Mouse (Mus musculus): ENCODE data around the gene Farsb.
A peak's percentile ranks its signal among the peaks of the same experiment; 100 is the strongest.
"Not testable (repeated sequence)": the region's sequence is repeated elsewhere in the genome, so short reads cannot be mapped to it uniquely, and the experiment has no call there.

Gene Farsb

GRCm38 (mm10) chr1:78488752-78489492 is at the start of gene Farsb:
Gene Farsb, minus strand, starts transcription at chr1:78488897.
- peak; percentile 92 for DNase-seq (ENCODE audit: low spot score)

DNA sequence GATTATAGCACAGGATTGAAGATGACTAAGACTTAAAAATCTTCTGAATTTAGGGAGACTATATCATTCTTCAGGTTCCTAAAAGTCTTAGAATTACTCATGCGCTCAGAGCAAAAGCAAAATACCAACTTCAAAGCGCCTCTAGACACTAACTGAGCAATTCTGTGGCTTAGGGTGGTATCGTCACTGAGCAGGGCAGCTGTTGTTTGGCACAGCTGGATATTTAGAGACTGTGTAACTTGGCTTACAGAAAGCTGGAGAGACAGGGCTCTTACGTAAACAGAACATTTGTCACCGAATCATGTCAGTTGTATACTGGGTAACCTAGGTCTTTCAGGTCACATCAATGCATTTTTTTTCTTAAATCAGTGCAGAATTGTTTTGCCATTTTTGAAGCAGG is 49.7 kb upstream of the Farsb start:
- no peak for DNase-seq (ENCODE audit: low spot score)

GRCm38 (mm10) chr1:78537494-78538010 is 48.9 kb upstream of the Farsb start:
- peak; percentile 82 for DNase-seq (ENCODE audit: low spot score)

- peak; percentile 89 for DNase-seq (ENCODE audit: low spot score)
These were observed 47.8 kb upstream of the Farsb start for GRCm38 (mm10) chr1:78536310-78537164.

DNA sequence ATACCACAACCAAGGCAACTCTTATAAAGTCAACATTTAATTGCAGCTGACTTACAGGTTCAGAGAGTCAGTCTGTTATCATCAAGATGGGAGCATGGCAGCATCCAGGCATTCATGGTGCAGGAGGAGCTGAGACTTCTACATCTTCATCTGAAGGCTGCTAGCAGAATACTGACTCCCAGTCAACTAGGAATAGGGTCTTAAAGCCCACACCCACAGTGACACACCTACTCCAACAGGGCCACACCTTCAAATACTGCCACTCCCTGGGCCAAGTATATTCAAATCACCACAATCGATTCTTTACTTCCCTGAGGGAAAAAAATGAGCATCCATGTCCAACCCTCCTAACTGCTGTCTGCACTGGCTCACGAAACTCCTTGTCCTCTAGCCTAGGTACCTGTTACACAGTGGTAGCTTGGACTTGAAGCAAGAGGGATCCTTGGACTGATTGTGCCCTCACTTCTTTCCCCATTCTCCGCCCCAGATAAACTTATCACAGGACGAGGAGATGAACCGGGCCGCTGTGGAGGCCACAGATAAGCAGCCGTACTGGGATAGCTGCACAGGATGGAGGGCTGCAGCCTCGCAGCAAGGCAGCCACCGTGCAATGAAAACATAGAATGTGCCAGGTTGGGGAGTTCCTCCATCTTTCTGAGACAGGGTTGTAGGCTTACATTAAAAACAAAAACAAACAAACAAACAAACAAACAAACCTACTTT is 45.9 kb upstream of the Farsb start:
- no peak for DNase-seq (ENCODE audit: low spot score)

GRCm38 (mm10) chr1:78532184-78532800 is 43.6 kb upstream of the Farsb start:
- DNase-seq (ENCODE audit: low spot score), result peak; percentile 28

GRCm38 (mm10) chr1:78530500-78531215 is 42.0 kb upstream of the Farsb start:
- DNase-seq (ENCODE audit: low spot score), result peak; percentile 50

DNA sequence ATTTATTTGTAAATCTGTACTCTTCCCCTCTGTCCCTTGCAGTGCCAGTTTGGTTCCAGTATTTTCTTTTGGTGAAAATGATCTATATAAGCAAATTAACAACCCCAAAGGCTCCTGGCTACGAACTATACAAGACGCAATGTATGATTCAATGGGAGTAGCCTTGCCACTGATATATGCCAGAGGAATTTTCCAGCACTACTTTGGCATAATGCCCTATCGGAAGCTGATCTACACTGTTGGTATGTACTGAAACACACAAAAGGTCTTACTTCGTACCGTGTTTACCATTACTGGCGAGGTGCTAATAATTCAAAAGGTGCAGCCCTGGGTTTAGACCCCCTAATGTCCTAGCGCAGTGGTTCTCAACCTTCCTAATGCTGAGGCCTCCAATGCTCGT is 40.3 kb upstream of the Farsb start:
- no peak for DNase-seq (ENCODE audit: low spot score)

GRCm38 (mm10) chr1:78528356-78528755 is 39.7 kb upstream of the Farsb start:
- DNase-seq (ENCODE audit: low spot score), result no peak

- DNase-seq (ENCODE audit: low spot score), result peak; percentile 82
These were observed 36.6 kb upstream of the Farsb start for GRCm38 (mm10) chr1:78525189-78525886.

DNA sequence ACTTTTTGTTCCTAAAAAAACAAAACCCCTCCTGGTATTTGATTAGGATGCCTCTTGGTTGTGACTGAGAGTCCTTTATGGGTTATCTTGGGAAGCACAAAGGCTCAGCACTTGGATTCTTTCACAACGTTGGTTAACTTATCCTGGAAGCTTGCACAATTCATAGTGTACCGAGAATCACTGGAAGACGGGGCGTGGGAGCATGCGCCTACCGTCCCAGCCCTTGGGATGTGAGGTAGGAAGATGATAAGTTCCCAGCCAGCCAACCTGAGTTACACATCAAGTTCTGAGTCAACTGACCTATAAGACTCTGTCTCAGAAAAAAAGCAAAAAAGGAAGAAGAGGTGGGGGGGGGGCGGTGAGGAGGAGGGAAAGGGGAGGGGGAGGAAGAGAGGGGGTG is 30.2 kb upstream of the Farsb start:
- no peak for DNase-seq (ENCODE audit: low spot score)

GRCm38 (mm10) chr1:78512756-78513155 is 24.1 kb upstream of the Farsb start:
- no peak for DNase-seq (ENCODE audit: low spot score)

DNA sequence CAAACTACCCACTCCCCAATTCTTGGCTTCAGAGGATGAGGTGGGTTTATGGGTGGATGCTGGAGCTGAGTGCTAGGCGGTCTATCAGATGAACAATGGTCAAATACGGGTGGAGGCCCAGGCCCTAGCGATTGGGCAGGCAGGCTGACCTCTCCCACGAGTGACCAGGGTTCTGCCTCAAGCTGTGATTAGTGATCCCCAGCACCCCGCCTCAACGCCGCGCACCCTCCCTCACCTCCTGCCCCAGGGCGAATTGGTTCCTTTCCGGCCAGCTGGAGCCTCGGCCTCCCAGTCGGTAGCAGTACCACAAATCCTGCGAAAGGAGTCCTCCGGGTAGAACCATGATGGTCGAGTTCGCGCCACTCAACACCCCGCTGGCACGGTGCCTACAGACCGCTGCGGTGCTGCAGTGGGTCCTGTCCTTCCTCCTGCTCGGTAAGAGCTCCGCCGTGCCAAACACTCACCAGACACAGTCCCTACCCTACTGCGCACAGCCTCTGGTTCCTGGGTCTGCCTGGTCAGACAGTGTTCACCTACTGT is 23.0 kb upstream of the Farsb start, which contains the start of gene BC035947:
Gene BC035947 (minus strand): TSS at position 538 of the 540 bp plus-strand sequence.
- no peak for DNase-seq (ENCODE audit: low spot score)

GRCm38 (mm10) chr1:78510862-78511261 is 22.2 kb upstream of the Farsb start, which contains the start of gene Mogat1:
Gene Mogat1, plus strand, starts transcription at chr1:78510991.
- no peak for DNase-seq (ENCODE audit: low spot score)

- DNase-seq (ENCODE audit: low spot score), result no peak
These were observed 18.4 kb upstream of the Farsb start for GRCm38 (mm10) chr1:78507137-78507536.

GRCm38 (mm10) chr1:78502527-78502926 is 13.8 kb upstream of the Farsb start:
- no peak for DNase-seq (ENCODE audit: low spot score)

DNA sequence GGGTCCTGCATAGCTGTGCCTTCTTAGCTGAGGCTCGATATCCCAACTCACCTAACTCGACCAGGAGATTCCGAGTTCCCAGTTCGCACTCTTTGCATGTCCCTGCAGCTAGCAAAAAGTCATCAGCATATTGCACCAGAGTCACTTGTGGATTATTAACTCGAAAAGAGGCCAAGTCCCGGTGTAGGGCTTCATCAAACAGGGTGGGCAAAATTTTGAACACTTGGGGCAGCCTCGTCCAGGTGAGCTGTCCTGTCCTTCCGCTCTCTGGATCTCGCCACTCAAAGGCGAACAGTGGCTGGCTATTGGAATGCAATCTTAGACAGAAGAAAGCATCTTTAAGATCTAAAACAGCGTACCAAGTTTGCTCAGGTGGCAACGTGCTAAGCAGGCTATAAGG is 13.2 kb upstream of the Farsb start:
- DNase-seq (ENCODE audit: low spot score), result not testable (repeated sequence)

DNA sequence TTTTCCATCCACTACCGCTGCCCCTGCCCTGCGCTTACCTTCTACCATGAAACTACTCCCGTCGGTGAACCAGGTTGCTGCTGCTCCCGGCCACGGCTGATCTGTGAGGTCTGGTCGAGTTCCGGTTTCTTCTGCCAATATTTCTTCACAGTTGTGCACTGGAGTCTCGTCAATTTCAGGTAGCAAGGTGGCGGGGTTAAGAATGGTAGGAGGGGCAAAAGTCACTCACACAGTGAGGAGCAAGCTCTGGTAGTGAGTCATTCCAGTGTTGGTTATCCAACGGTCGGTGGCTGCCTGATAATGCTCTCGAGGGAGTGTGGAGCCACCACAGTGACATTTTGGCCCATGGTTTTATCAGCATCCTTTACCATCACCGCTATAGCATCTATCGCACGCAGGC is 12.3 kb upstream of the Farsb start:
- no peak for DNase-seq (ENCODE audit: low spot score)

GRCm38 (mm10) chr1:78490143-78490542 is 1.4 kb upstream of the Farsb start:
- no peak for DNase-seq (ENCODE audit: low spot score)

- no peak for DNase-seq (ENCODE audit: low spot score)
These were observed 308 bp downstream of the Farsb start for GRCm38 (mm10) chr1:78488427-78488751.

All from layer of hippocampus, adult 11-12 months (tissue).